Mouse (Mus musculus): ENCODE results near the gene Hapln2. TPM values are rescaled to one million over a fixed set of nuclear protein-coding genes. Genes with fewer than 3 reads are reported as not detected.

Gene Hapln2
- total RNA-seq, 4 experiments from 2014 or later = not detected

GRCm38 (mm10) chr3:88005822-88006786 is 21.3 kb downstream of the Hapln2 start:
- DNase-seq (ENCODE audit: low spot score) = no peak

GRCm38 (mm10) chr3:88002291-88002976 is 24.9 kb downstream of the Hapln2 start:
- no peak for DNase-seq (ENCODE audit: low spot score)

DNA sequence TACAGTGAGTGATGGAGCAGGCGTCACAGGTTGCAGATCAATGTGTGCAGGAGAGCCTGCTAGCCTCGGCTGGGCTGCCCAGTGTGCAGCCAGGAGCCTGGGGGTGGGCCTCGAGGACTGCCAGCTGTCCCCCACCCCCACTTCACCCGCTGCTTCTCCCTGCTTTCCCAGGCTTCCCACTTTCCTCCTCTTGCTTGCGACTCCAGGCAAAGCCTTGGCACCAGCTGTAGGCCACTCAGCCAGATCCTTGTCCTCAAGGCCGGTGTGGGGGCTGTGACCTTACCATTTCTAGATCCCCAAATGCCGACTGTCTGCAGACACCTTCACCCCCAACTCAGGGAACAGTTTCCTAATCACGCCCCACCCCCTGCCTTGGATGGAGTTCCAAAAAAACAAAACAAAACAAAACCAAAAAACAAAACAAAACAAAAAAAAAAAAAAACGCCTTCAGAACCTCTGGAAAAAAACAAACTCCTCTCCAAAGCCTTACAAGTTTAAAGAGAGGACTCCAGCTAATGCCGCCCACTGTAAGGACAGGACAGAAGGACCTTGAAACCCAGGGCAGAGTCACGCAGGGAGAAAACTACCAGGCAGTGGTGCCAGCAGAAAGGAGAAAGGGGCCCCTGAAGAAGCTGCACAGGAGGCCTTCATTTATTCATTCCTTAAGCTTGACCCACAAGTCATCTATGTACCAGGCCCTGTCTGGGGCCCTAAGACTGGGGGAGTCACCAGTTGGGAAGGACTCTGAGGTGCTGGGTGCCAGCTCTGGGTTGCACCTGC is 26.4 kb downstream of the Hapln2 start:
- no peak for DNase-seq (ENCODE audit: low spot score)

DNA sequence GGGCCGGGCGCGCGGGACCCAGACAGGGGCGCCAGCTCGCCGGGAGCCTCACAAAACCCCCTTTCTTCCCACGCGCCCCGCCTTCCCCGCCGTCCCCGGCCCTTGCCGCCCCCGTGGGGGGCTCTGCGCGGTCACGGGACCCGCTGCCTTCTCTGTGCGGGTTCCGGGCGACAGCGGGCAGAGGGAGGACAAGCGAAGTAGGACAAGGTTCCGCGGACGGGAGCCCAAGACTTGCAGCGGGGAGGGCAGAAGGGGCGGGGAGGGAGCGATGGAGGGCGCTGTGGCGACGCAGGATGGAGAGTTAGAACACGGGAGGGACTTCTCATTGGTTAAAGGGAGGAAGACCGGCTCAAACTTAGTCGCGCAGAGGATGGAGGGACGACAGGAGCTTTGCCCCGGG is 27.2 kb downstream of the Hapln2 start, which contains the start of gene Bcan:
Gene Bcan (minus strand): TSS at position 50 of the 400 bp plus-strand sequence.
- DNase-seq (ENCODE audit: low spot score) = no peak

DNA sequence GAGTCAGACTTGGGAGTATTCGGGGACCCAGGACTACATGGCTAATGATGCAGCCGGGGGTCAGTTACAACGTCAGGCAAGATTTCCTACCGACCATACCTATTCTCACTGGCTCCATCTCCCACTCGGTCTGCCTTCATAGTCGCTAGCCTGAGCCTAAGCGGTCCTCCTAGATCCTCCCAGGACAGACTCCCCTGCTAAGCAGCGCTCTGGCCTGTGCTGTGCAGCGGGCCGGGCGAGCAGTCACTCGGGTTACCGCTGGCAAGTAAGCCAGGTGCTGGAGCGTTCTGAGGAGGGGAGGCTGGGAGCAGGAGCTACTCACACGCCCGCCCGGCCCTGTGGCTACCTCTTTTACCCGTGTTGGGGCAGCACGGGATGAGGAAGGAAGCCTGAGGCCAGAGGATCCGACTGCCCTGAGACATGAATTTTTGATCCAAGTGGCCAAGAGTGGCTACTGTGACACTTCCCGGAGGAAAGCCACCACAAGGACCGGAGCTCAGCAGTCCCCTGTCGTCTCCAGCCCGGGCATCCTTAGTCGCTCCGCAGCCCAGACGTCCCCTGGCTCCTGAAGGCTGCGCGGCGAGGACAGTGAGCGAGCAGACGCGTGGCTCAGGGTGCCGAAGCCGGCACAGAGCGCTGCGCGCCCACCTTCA is 28.0 kb downstream of the Hapln2 start:
- no peak for DNase-seq (ENCODE audit: low spot score)

DNA sequence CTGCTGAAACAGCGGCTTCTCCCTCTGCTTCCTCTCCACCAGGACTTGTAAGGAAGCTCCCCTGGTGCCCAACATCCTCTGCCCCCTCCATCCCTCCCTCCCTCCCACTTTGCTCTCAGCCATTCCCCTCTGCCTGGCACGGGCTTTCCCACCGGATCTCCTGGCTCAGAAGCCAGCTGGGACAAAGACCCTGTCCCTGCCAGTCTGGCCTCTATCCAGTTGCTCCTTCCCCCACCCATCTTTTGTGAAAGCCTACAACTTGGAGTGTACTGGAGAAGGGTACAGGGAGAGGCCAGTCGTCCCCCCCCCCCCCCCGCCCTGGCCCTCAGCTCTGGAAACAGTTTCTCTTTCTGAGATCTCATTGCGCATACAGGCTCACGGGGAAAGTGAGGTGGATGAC is 28.6 kb downstream of the Hapln2 start:
- DNase-seq (ENCODE audit: low spot score) = no peak

GRCm38 (mm10) chr3:87996971-87997614 is 30.3 kb downstream of the Hapln2 start:
- DNase-seq (ENCODE audit: low spot score) = no peak

DNA sequence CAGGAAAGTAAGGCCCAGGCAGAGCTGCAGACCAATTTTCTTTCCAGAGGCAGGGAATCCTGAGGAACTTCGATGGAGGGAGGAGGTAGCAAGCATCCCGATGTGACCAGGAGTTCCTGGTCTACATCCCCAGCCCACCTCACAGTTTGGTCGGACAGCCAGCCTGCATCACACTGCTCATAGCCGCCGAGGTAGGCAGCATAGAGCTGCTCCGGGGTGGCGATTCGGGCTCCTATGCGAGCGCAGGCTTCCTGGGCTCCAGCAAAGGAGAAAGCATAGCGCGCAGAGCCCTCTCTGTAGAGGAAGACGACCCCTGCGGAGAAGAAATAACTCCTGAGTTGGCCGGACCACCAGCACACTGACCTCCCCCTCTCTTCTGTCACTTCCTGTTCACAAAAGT is 31.0 kb downstream of the Hapln2 start:
- no peak for DNase-seq (ENCODE audit: low spot score)

GRCm38 (mm10) chr3:87995331-87995730 is 32.1 kb downstream of the Hapln2 start:
- no peak for DNase-seq (ENCODE audit: low spot score)

- no peak for DNase-seq (ENCODE audit: low spot score)
Observed at GRCm38 (mm10) chr3:87993436-87993835, 33.9 kb downstream of the Hapln2 start.

DNA sequence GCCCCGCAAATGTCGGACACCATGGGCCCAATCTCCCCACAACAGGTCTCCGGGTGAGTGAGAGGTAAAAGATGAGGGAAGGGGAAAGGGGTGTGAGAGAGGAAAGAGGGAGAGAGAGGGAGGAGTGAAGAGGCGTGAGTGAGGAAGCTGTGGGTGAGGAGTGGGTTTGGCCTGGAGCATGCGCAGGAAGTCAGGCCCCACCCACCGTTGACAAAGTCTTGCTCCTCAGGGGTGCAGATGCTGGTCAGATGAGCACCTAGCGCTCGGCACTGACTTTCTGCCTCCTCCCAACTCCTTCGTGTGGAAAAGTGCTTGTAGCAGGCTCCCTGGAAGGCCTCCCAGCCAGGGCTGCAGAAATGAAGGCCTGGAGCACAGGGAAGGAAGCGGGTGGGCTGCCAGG is 37.4 kb downstream of the Hapln2 start:
- DNase-seq (ENCODE audit: low spot score) = no peak

- DNase-seq (ENCODE audit: low spot score) = no peak
Observed at GRCm38 (mm10) chr3:87988068-87988467, 39.3 kb downstream of the Hapln2 start.

DNA sequence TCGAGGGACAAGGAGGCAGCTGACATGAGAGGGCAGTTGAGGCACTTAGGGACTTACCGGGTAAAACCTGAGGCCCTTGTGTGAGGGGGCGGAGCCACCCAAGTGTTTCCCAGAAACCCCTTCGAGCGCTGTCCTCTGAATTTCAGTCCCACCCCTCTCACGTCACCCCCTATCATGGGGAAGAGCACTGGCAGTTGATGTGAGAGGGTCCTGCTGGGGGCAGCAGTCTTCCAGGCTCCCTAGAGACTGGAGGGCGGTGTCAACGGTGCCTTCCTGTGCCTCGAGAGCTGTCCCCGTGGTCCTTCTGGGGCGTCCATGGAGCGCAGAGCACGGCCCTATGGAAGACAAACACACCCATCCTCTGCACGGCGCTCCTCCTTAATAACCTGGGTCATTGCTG is 39.8 kb downstream of the Hapln2 start:
- no peak for DNase-seq (ENCODE audit: low spot score)

- peak; percentile 94 for DNase-seq (ENCODE audit: low spot score)
Observed at GRCm38 (mm10) chr3:87986868-87987267, 40.5 kb downstream of the Hapln2 start.

GRCm38 (mm10) chr3:87985505-87986320 is 41.7 kb downstream of the Hapln2 start:
- no peak for DNase-seq (ENCODE audit: low spot score)

DNA sequence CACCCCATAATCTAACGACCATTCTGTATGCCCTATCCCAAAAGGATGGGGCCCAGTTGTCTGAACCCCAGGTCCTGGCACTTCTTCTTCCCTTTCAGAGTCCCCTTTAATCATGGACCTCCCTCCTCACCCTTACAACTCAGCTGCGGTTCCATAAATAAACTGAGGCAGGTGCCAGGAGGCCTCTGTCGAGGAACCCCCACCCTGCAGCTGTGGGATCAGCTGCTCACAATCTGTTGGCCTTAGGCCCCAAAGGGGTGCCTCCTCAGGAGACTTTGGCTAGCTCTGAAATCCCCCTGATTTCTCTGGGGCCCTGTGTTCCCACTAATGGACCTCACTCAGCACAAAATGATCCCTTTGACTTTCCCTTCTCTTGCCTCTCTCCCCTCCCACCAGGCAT is 43.3 kb downstream of the Hapln2 start:
- DNase-seq (ENCODE audit: low spot score) = no peak

- DNase-seq (ENCODE audit: low spot score) = no peak
Observed at GRCm38 (mm10) chr3:87983627-87984026, 43.8 kb downstream of the Hapln2 start.

DNA sequence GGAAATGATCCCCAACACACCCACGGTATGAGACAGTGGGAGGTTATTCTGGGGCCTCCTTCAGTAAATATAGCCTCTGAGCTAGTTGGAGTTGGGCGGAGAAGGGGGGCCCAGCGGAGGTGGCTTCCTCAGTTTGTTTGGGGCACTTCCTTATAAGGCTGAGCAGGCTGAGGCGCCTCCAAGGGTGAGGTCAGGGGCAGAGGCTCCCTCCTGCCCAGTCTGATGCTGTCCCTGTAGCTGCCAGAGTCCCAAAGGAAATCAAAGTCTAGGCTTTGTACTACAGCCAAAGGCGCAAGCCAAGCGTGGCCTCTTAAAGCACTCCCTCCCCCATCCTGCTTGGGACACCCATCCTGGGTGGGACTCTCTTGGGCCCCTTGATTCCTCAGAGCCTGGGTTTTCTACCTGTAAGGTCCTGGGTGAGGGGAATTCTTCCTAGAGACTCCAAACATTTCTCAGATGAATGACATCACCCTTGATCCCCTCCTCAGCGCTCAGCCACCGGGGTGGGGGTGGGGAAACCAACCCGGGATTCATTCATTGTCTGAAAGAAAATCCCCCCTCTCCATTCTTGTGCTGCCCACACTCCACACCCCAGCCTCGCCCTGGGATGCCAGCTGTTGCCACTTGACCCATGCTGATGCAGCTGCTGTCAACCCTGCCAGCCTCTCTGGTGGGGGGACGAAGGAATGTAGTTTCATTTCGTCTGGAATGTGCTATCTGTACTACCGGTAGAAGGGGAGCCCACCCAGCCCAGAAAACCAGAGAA is 44.4 kb downstream of the Hapln2 start:
- peak; percentile 78 for DNase-seq (ENCODE audit: low spot score)
